ENCODE assay signal across 22 mouse cellular contexts in genomic region chr6:84327306-84328029, GRCm38 (mm10).
DNase-seq lines count a peak whose midpoint lies in the region; ATAC-seq and TF ChIP-seq lines count a peak whose summit lies in the region.
"Had no signal": no experiment of that assay in that cellular context is flagged by ENCODE, and none has a peak within 500 bp of the region (broad histone marks: within the 10 kb centered on the region; RNA-seq: fewer than 3 reads in every experiment).

No protein-coding gene starts in this region.

- no peak for TF ChIP-seq CTCF in forebrain, postnatal 0 days (IDR thresholded peaks at IDR 0.05; ENCODE audit: low read depth)

- peaks cover 13% of the 10 kb centered on the region for H3K4me1 ChIP-seq in heart, embryonic 12.5 days (replicated peaks)
- peaks cover 52% of the 10 kb centered on the region for H3K4me1 ChIP-seq in erythroblast, embryonic 14.5 days (ENCODE audit: control insufficient read depth)
- H3K4me1 ChIP-seq in liver, embryonic 16.5 days (ENCODE audit: control insufficient read depth, low read depth, low read length) = peaks cover 8% of the 10 kb centered on the region; the same call in 1 of the 2 replicates
- H3K4me1 ChIP-seq in forebrain, postnatal 0 days (ENCODE audit: insufficient read depth) = no peaks in the 10 kb centered on the region
- H3K4me1 ChIP-seq: embryonic facial prominence, embryonic 12.5 days had no signal

- ATAC-seq in heart, embryonic 12.5 days (ENCODE audit: insufficient number of reproducible peaks, low FRiP score) = 0 out of 2 replicates have a peak, but pooled peaks have one; percentile 46
- peak; percentile 86 for ATAC-seq in liver, embryonic 16.5 days (ENCODE audit: low read depth)
- no peak for ATAC-seq in frontal cortex, adult (ENCODE audit: low TSS enrichment)
- no peak for ATAC-seq in forebrain, postnatal 0 days
- ATAC-seq: activated CD4-positive, CD25-positive, alpha-beta regulatory T cell, adult 4 months; hindbrain, postnatal 0 days had no signal

- WGBS in heart, embryonic 12.5 days = 61% methylated on average over 5 of the region's 5 CpGs
- 40% methylated on average over 5 of the region's 5 CpGs for WGBS in liver, embryonic 16.5 days (ENCODE audit: insufficient replicate concordance)
- WGBS in forebrain, postnatal 0 days = 79% methylated on average over 5 of the region's 5 CpGs

- H3K9me3 ChIP-seq in heart, embryonic 12.5 days (replicated peaks) = peaks cover under 1% of the 10 kb centered on the region; the same call in 1 of the 2 replicates
- no peaks in the 10 kb centered on the region for H3K9me3 ChIP-seq in erythroblast, embryonic 14.5 days (ENCODE audit: control insufficient read depth, low read length)
- no peaks in the 10 kb centered on the region for H3K9me3 ChIP-seq in liver, embryonic 16.5 days (replicated peaks; ENCODE audit: control insufficient read depth, low read length)
- H3K9me3 ChIP-seq in forebrain, postnatal 0 days (ENCODE audit: low read length) = no peaks in the 10 kb centered on the region
- H3K9me3 ChIP-seq: embryonic facial prominence, embryonic 12.5 days; forebrain, embryonic 10.5 days had no signal

- H3K9ac ChIP-seq in heart, embryonic 12.5 days = no peak overlapping the region
- H3K9ac ChIP-seq in liver, embryonic 16.5 days (ENCODE audit: low read depth, low read length) = no peak overlapping the region
- H3K9ac ChIP-seq in forebrain, postnatal 0 days = no peak overlapping the region
- H3K9ac ChIP-seq: embryonic facial prominence, embryonic 12.5 days had no signal

- peaks cover 35% of the 10 kb centered on the region for H3K27me3 ChIP-seq in heart, embryonic 12.5 days (replicated peaks)
- peaks cover 2% of the 10 kb centered on the region; the same call in 1 of the 2 replicates for H3K27me3 ChIP-seq in erythroblast, embryonic 14.5 days (ENCODE audit: control insufficient read depth)
- no peaks in the 10 kb centered on the region for H3K27me3 ChIP-seq in liver, embryonic 16.5 days (ENCODE audit: control insufficient read depth, insufficient read depth, low read depth, low read length)
- H3K27me3 ChIP-seq in forebrain, postnatal 0 days (ENCODE audit: insufficient read depth, low read length) = no peaks in the 10 kb centered on the region
- H3K27me3 ChIP-seq: embryonic facial prominence, embryonic 12.5 days had no signal

- H3K27ac ChIP-seq in heart, embryonic 12.5 days (ENCODE audit: poor library complexity, severe bottlenecking) = no peak overlapping the region
- H3K27ac ChIP-seq in liver, embryonic 16.5 days (ENCODE audit: low read length) = peak overlapping the region; percentile 80
- no peak overlapping the region for H3K27ac ChIP-seq in forebrain, postnatal 0 days (ENCODE audit: low read depth, low read length)
- H3K27ac ChIP-seq: embryonic facial prominence, embryonic 12.5 days; forebrain, embryonic 10.5 days; hindbrain, postnatal 0 days; kidney, postnatal 0 days; layer of hippocampus, adult 2 months had no signal

- no peak overlapping the region for H3K4me2 ChIP-seq in heart, embryonic 12.5 days
- H3K4me2 ChIP-seq in liver, embryonic 16.5 days (ENCODE audit: low read depth, low read length) = peak overlapping the region; percentile 44
- H3K4me2 ChIP-seq in forebrain, postnatal 0 days (ENCODE audit: low read depth) = no peak overlapping the region
- H3K4me2 ChIP-seq: embryonic facial prominence, embryonic 12.5 days had no signal

- DNase-seq in heart, adult 8-10 months (ENCODE audit: low spot score) = no peak
- DNase-seq in 416B (ENCODE audit: low read depth) = peak; percentile 13
- DNase-seq in natural killer cell, adult 2 months (ENCODE audit: low spot score in 2 of 2) = no peak
- no peak for DNase-seq in forebrain, postnatal 0 days
- DNase-seq: adrenal gland, postnatal 36 days; B cell, adult 2 months; cerebellum, postnatal 36 days; gastrocnemius, postnatal 14 days; heart, postnatal 4 days; kidney, adult 11 months; midbrain, embryonic 14.5 days; retina, postnatal 1 day had no signal

- no peaks in the 10 kb centered on the region for H3K36me3 ChIP-seq in heart, embryonic 12.5 days
- no peaks in the 10 kb centered on the region for H3K36me3 ChIP-seq in erythroblast, embryonic 14.5 days (ENCODE audit: control insufficient read depth)
- no peaks in the 10 kb centered on the region for H3K36me3 ChIP-seq in liver, embryonic 16.5 days (ENCODE audit: control insufficient read depth, insufficient read depth)
- H3K36me3 ChIP-seq in forebrain, postnatal 0 days (ENCODE audit: insufficient read depth) = no peaks in the 10 kb centered on the region
- H3K36me3 ChIP-seq: embryonic facial prominence, embryonic 12.5 days; forebrain, embryonic 10.5 days had no signal

- H3K4me3 ChIP-seq in heart, embryonic 12.5 days = no peak overlapping the region
- H3K4me3 ChIP-seq in erythroblast, embryonic 14.5 days (replicated peaks) = peak overlapping the region; percentile 50
- H3K4me3 ChIP-seq in liver, embryonic 16.5 days (ENCODE audit: low read depth, low read length) = no peak overlapping the region; the same call in 1 of the 2 replicates
- no peak overlapping the region for H3K4me3 ChIP-seq in forebrain, postnatal 0 days (ENCODE audit: low read depth, low read length)
- H3K4me3 ChIP-seq: embryonic facial prominence, embryonic 12.5 days; forebrain, embryonic 10.5 days; layer of hippocampus, adult 2 months had no signal

Comparison
In these comparisons a context has a peak if more than half of its experiments do, and no peak if none do; other contexts are left out.
1. ATAC-seq: peak in heart, embryonic 12.5 days (single experiment) and liver, embryonic 16.5 days (single experiment); none in frontal cortex, adult (single experiment) and forebrain, postnatal 0 days (single experiment).